Mouse (Mus musculus) neural tube, embryonic 12.5 days (tissue): ENCODE measurements around the gene Gna12. TPM values are rescaled to one million over a fixed set of nuclear protein-coding genes. Genes with fewer than 3 reads are reported as not detected.

Source experiments
- ATAC-seq: fragments of 200-750 bp; cut with Nextera tagmentation; 2 replicates; pipeline ENCODE4 v1.8.0; 2017; ENCODE audit warnings: low read depth, mild to moderate bottlenecking, moderate TSS enrichment, moderate library complexity; ENCODE audit not compliant: low FRiP score
- H3K27ac ChIP-seq: fragments of 300-500 bp; sonication (generic); 2 replicates; pipeline ENCODE4 v1.5.1; 2016
- H3K27me3 ChIP-seq: fragments of 300-500 bp; sonication (generic); replicated peaks from 2 replicates; pipeline ENCODE4 v1.6.1; 2016; ENCODE audit warnings: mild to moderate bottlenecking
- H3K36me3 ChIP-seq: fragments of 300-500 bp; sonication (generic); 2 replicates; pipeline ENCODE4 v1.6.1; 2016; ENCODE audit warnings: mild to moderate bottlenecking
- H3K4me1 ChIP-seq: fragments of 300-500 bp; sonication (generic); 2 replicates; pipeline ENCODE4 v1.6.1; 2016
- H3K4me2 ChIP-seq: fragments of 300-500 bp; sonication (generic); replicated peaks from 2 replicates; pipeline ENCODE4 v1.6.1; 2016; ENCODE audit warnings: mild to moderate bottlenecking
- H3K4me3 ChIP-seq: fragments of 300-500 bp; sonication (generic); 2 replicates; pipeline ENCODE4 v1.5.1; 2016
- H3K9ac ChIP-seq: fragments of 300-500 bp; sonication (generic); 2 replicates; pipeline ENCODE4 v1.6.1; 2016; ENCODE audit warnings: mild to moderate bottlenecking
- H3K9me3 ChIP-seq: fragments of 300-500 bp; sonication (generic); 2 replicates; pipeline ENCODE4 v1.6.1; 2016; ENCODE audit warnings: mild to moderate bottlenecking
- WGBS: fragments of 180-500 bp; shearing (Covaris S2); methylation state at CpG from one replicate; pipeline ENCODE4 v1.1.7; 2016; 5-methylcytosine and 5-hydroxymethylcytosine counted together
- polyA plus RNA-seq: library from polyadenylated mRNA; unstranded; fragments of >200 nt; fragmentation: Nextera tagmentation; extraction: Ambion mirVana; gene quantifications from 2 replicates; pipeline ENCODE4 v1.2.1, GENCODE M21; 2016

Gene Gna12
- polyA plus RNA-seq, 1 experiment from 2014 or later: 85.3 TPM

DNA sequence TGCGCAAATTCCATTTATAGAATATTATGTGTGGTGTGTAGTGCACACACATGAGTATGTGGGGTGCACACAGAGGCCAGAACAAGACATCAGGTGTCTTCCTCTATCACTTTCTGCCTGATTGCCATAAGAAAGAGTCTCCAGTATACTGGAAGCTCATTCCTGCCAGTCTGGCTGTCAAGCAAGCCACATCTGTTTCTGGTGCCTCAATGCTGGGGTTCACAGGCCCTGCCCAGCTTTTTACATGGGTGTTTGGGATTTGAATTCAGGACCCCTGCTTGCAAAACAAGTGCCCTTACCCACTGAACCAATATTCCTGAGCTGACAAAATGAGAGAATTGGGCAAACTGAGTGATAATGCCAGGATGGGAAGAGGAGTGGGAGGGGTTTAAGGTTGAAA, 4.1 kb downstream of the Gna12 start:
- Histone ChIP-seq H3K27ac (no peak overlapping the region), H3K4me2 (no peak overlapping the region), H3K4me1 (peaks cover 31% of the 10 kb centered on the region)

DNA sequence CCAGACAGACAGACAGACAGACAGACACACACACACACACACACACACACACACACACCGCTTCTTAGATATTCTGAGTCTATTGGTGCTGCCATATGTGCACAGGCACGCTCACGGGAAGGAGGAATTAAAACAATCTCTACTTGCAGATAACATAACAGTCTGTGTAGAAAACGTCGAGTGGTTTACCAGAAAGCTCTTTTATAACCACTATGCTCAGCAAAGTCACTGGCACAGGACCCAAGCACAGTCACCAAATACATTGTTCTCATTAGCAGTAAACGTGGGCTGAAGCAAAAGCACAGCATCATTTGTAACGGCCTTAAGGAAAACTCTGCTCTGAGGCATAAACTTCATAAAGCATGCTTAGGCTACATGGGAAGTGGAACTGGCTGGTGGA, 6.1 kb downstream of the Gna12 start:
- Histone ChIP-seq H3K27me3 (no peaks in the 10 kb centered on the region), H3K36me3 (0 out of 2 replicates have a peak, but pooled peaks cover 3% of the 10 kb centered on the region), H3K27ac (no peak overlapping the region), H3K9me3 (no peaks in the 10 kb centered on the region), H3K4me1 (peaks cover 26% of the 10 kb centered on the region), H3K4me2 (no peak overlapping the region), H3K4me3 (no peak overlapping the region), H3K9ac (no peak overlapping the region)
- ATAC-seq: no peak
- 94% methylated on average over 7 of the region's 7 CpGs for WGBS

More for the DNA sequence above, 4.1 kb downstream of the Gna12 start:
- 93% methylated on average over 1 of the region's 1 CpGs for WGBS
- no peak overlapping the region for H3K9ac ChIP-seq
- H3K4me3 ChIP-seq: no peak overlapping the region
- 0 out of 2 replicates have a peak, but pooled peaks cover 3% of the 10 kb centered on the region for H3K36me3 ChIP-seq
- no peak for ATAC-seq
- H3K27me3 ChIP-seq: no peaks in the 10 kb centered on the region
- H3K9me3 ChIP-seq: no peaks in the 10 kb centered on the region

GRCm38 (mm10) chr5:140823386-140823785, 6.8 kb downstream of the Gna12 start:
- H3K9me3 ChIP-seq: no peaks in the 10 kb centered on the region
- 96% methylated on average over 2 of the region's 2 CpGs for whole genome bisulfite sequencing
- H3K36me3 ChIP-seq: 0 out of 2 replicates have a peak, but pooled peaks cover 3% of the 10 kb centered on the region
- no peak overlapping the region for H3K27ac ChIP-seq
- no peak overlapping the region for H3K4me3 ChIP-seq
- no peak for ATAC-seq
- peaks cover 24% of the 10 kb centered on the region for H3K4me1 ChIP-seq
- H3K9ac ChIP-seq: no peak overlapping the region
- H3K27me3 ChIP-seq: no peaks in the 10 kb centered on the region
- no peak overlapping the region for H3K4me2 ChIP-seq

- no peak for ATAC-seq
- Histone ChIP-seq H3K27ac (no peak overlapping the region), H3K9me3 (no peaks in the 10 kb centered on the region), H3K4me1 (peaks cover 13% of the 10 kb centered on the region), H3K4me3 (no peak overlapping the region), H3K4me2 (no peak overlapping the region), H3K27me3 (no peaks in the 10 kb centered on the region), H3K9ac (no peak overlapping the region), H3K36me3 (0 out of 2 replicates have a peak, but pooled peaks cover 3% of the 10 kb centered on the region)
- 94% methylated on average over 4 of the region's 4 CpGs for WGBS
Observed at GRCm38 (mm10) chr5:140821951-140822350, 8.3 kb downstream of the Gna12 start.

- H3K4me3 ChIP-seq: no peak overlapping the region
- H3K4me1 ChIP-seq: peaks cover 13% of the 10 kb centered on the region
- no peaks in the 10 kb centered on the region for H3K27me3 ChIP-seq
- H3K9me3 ChIP-seq: no peaks in the 10 kb centered on the region
- H3K4me2 ChIP-seq: no peak overlapping the region
- 0 out of 2 replicates have a peak, but pooled peaks cover 3% of the 10 kb centered on the region for H3K36me3 ChIP-seq
- 79% methylated on average over 4 of the region's 4 CpGs for WGBS
- ATAC-seq: no peak
- no peak overlapping the region for H3K27ac ChIP-seq
- H3K9ac ChIP-seq: no peak overlapping the region
Observed at GRCm38 (mm10) chr5:140820539-140820938, 9.7 kb downstream of the Gna12 start.

GRCm38 (mm10) chr5:140819594-140819993, 10.6 kb downstream of the Gna12 start:
- Histone ChIP-seq H3K9me3 (no peaks in the 10 kb centered on the region), H3K9ac (no peak overlapping the region), H3K4me1 (peaks cover 21% of the 10 kb centered on the region), H3K36me3 (0 out of 2 replicates have a peak, but pooled peaks cover 3% of the 10 kb centered on the region), H3K4me2 (no peak overlapping the region), H3K27ac (no peak overlapping the region), H3K4me3 (no peak overlapping the region), H3K27me3 (no peaks in the 10 kb centered on the region)
- 65% methylated on average over 4 of the region's 4 CpGs for WGBS
- no peak for ATAC-seq

DNA sequence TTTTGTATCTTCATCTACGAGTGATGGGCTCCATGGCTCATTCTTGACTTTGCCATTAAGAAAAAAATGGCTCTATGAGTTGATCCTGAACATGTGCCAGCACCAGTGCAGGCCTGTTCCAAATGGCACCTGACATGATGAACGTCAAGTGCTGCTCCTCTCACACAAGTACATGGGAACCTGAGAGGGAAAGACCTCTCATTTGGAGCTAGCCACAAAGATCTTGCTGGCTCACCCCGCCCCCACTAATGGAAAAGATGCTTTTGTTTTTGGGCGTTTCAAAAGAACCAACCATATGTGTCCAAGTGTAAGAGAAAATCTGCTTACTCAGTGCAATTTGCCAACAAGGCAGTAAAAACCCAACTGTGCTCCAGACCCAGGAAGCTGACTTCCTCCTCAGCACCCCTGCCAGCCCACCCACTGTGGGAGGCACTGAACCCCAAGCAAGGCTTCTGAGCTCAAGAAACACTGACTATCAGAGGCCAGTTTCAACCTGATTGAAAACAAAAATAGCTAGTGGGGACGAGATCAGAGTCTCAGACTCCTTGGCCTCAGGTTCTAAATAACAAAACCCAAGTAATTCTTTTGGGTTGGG, 11.7 kb downstream of the Gna12 start:
- H3K27ac ChIP-seq: no peak overlapping the region
- 76% methylated on average over 5 of the region's 5 CpGs for WGBS
- H3K4me1 ChIP-seq: peaks cover 28% of the 10 kb centered on the region

DNA sequence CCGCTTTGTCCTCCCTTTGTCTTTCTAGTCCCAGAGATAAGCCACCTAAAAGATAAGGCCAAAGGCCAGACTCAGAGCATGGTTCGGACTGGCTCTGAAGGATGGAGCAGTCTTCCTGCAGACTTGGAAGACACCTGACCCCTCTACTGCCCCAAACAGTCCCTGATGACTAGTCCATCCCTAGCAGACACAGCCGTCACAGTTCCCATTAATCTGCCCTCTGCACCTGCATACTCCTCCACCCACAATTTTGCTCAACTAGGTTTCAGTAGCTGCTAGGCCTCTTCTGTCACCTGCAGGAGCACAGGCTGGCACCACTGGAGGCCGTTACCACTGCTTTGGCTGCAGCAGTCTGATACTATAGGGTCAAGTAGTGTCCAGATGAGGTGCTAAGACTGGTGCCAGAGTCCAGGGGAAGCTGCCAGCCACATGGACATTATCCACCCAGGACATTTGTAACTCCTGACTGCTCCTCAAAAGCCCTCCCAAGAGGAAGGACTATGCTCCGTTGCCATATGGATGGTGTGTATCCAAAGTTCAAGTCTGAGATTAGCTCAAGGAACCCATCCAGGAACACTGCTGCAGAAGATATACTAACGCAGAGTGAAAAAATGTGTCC, 13.2 kb downstream of the Gna12 start:
- no peak overlapping the region for H3K4me3 ChIP-seq
- H3K27me3 ChIP-seq: no peaks in the 10 kb centered on the region
- H3K4me2 ChIP-seq: no peak overlapping the region
- peaks cover 28% of the 10 kb centered on the region for H3K4me1 ChIP-seq
- 86% methylated on average over 6 of the region's 6 CpGs for WGBS
- ATAC-seq: no peak
- H3K9ac ChIP-seq: no peak overlapping the region
- no peaks in the 10 kb centered on the region for H3K9me3 ChIP-seq
- no peak overlapping the region for H3K27ac ChIP-seq
- H3K36me3 ChIP-seq: no peaks in the 10 kb centered on the region

More for the DNA sequence above, 11.7 kb downstream of the Gna12 start:
- no peak overlapping the region for H3K9ac ChIP-seq
- no peaks in the 10 kb centered on the region for H3K27me3 ChIP-seq
- no peak overlapping the region for H3K4me3 ChIP-seq
- no peak overlapping the region for H3K4me2 ChIP-seq
- no peaks in the 10 kb centered on the region for H3K9me3 ChIP-seq
- no peak for ATAC-seq
- no peaks in the 10 kb centered on the region for H3K36me3 ChIP-seq

DNA sequence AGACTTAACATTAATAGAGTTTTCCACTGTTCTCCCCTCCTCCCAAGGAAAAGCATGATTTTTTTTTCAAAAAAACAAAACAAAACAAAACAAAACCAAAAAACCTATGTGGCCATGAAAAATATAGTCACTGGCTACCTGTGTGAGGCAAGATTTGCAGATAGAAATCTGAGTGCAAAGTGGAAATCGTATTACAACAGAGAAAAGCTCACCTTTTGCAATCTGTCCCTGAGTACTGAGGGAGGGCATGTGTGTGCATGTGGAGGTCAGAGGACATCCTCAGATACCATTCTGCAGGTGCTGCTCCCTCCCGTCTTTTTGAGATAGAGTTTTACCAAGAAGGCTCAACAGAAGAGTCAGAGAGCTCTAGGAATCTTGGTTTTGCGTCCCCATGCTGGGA, 14.2 kb downstream of the Gna12 start:
- no peak for ATAC-seq
- Histone ChIP-seq H3K4me3 (no peak overlapping the region), H3K4me1 (peaks cover 32% of the 10 kb centered on the region), H3K36me3 (no peaks in the 10 kb centered on the region), H3K27me3 (no peaks in the 10 kb centered on the region), H3K9me3 (no peaks in the 10 kb centered on the region), H3K9ac (no peak overlapping the region), H3K27ac (no peak overlapping the region), H3K4me2 (no peak overlapping the region)
- WGBS: 93% methylated on average over 3 of the region's 3 CpGs

DNA sequence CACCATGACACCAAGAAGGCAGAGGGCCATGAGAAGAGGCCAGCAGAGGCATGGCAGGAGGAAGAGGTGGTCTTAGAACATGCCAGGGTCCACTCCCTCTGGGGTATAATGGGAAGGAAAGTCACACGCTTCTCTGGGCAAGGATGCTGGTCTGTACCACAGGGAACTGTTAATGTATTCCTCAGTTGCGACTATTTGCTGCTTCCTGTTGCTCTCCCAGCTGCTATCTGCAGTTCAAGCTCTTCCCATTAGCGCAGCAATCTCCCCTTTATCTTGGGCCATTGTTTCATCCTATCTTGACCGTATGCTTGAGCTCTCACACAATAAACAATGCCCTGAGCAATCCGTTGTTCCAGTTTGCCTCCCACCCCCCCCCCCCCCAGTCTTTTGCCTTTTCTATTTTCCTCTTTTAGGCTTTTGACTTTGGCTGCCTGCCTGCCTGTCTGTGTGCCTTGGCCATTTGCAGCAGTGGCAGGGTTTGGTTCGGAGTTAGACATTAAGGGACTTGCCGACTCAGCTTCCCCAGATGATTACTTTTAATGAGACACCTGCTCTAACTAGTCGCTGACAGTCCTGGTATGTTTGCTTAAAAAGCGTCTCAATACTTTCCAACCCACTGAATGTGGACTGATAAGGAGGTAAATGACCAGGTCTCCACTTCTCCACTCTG, 15.0 kb downstream of the Gna12 start:
- peaks cover 28% of the 10 kb centered on the region for H3K4me1 ChIP-seq
- H3K36me3 ChIP-seq: no peaks in the 10 kb centered on the region
- no peak overlapping the region for H3K9ac ChIP-seq
- 0 out of 2 replicates have a peak overlapping the region, but pooled peaks have one; percentile 13 for H3K4me2 ChIP-seq
- 27% methylated on average over 9 of the region's 9 CpGs for WGBS
- H3K27ac ChIP-seq: no peak overlapping the region
- no peaks in the 10 kb centered on the region for H3K27me3 ChIP-seq
- H3K9me3 ChIP-seq: no peaks in the 10 kb centered on the region
- no peak overlapping the region for H3K4me3 ChIP-seq
- no peak for ATAC-seq

DNA sequence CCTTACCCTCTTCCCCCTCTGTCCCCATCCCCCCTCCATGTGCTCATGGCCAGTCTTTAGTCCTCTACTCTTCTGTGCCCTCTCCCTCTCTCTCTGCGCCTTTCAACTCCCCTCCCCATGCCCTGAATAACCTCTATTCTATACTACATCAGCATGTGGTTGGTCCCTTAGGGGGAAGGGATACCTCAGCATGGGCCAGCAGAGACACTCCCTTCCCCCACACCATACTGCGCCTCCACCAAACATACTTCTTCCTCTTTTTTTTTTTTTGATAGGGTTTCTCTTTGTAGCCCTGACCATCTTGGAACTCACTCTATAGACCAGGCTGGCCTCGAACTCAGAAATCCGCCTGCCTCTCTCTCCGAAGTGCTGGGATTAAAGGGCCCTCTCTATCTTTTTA, 15.8 kb downstream of the Gna12 start:
- peaks cover 28% of the 10 kb centered on the region for H3K4me1 ChIP-seq
- H3K9me3 ChIP-seq: no peaks in the 10 kb centered on the region
- H3K27me3 ChIP-seq: no peaks in the 10 kb centered on the region
- H3K36me3 ChIP-seq: no peaks in the 10 kb centered on the region
- no peak overlapping the region for H3K4me2 ChIP-seq
- H3K27ac ChIP-seq: no peak overlapping the region
- no peak overlapping the region for H3K4me3 ChIP-seq
- ATAC-seq: no peak
- 61% methylated on average over 5 of the region's 5 CpGs for WGBS
- no peak overlapping the region for H3K9ac ChIP-seq

- 75% methylated on average over 4 of the region's 4 CpGs for WGBS
Observed at GRCm38 (mm10) chr5:140812699-140813098, 17.5 kb downstream of the Gna12 start.

More at GRCm38 (mm10) chr5:140812699-140813098, 17.5 kb downstream of the Gna12 start:
- no peak overlapping the region for H3K4me2 ChIP-seq
- no peaks in the 10 kb centered on the region for H3K36me3 ChIP-seq
- ATAC-seq: no peak
- H3K9me3 ChIP-seq: no peaks in the 10 kb centered on the region
- no peaks in the 10 kb centered on the region for H3K27me3 ChIP-seq
- H3K4me1 ChIP-seq: peaks cover 22% of the 10 kb centered on the region
- H3K4me3 ChIP-seq: no peak overlapping the region
- no peak overlapping the region for H3K9ac ChIP-seq
- H3K27ac ChIP-seq: no peak overlapping the region
